Mouse (Mus musculus): ENCODE data around the gene Bbs1.

DNA sequence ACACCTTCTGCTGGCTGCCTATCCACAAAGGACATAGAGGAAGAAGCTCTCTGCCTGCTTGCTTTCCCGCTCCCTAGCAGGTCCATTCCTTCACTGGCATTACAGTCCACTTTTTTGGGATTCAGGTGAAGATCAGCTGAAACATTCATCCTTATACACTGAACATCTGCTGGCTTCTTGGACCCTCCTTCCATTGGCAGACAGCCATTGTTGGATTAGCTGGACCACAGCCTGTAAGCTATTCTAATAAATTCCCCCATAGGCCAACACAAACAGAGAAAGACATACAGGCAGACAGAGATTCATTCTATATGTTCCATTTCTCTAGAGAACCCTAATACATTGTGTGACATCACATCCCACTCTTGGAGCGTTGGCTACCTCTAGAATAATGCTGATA is 30.5 kb upstream of the Bbs1 start:
- TF ChIP-seq GATA1 (IDR thresholded peaks at IDR 0.05; ENCODE audit: low read length) (no peak), TAL1 (IDR thresholded peaks at IDR 0.05; ENCODE audit: low read length) (no peak)

Measured in erythroblast, embryonic 14.5 days (primary cell).